Mouse (Mus musculus): ENCODE results near the gene Dner. TPM values are rescaled to one million over a fixed set of nuclear protein-coding genes. Genes with fewer than 3 reads are reported as not detected.

The Dner gene
- polyA plus RNA-seq, 1 experiment from 2014 or later = 3.4 TPM

DNA sequence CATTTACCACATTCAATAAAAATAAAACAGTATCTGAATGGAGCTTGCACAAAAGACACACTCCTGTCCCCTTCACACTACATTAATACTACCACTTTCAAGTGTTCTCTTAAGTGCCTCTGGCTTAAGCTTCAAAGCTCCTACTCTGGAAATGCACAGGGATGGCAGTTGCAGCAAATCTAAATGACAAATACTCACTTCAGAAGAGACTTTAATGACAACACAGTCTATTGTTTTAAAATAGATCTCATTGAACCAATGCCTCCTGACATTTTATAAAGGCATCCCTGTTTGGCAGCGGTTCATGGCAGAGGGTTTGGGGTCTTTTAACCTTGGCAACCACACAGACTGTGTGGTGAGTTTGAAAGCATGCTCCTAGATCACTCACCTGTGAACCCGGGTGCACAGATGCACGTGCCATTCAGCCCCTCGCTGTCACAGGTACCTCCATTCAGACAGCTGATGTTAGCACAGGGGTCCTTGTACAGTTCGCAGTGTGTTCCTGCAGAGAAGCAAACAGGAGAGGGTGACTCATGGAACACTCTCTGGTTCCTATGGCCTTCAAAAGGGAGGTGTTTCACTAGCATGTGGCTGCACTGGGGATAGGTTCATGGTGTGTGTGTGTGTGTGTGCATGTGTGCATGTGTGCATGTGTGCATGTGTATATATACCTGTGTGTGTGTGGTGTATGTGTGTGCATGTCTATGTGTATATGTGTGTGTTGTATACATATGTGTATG, 290.3 kb downstream of the Dner start:
- ATAC-seq (ENCODE audit: insufficient number of reproducible peaks, low FRiP score, low TSS enrichment, low read depth) = no peak
- H3K4me2 ChIP-seq = no peak overlapping the region
- H3K27me3 ChIP-seq = no peaks in the 10 kb centered on the region
- no peak overlapping the region for H3K4me3 ChIP-seq
- H3K27ac ChIP-seq = no peak overlapping the region
- H3K9ac ChIP-seq = no peak overlapping the region
- H3K36me3 ChIP-seq = no peaks in the 10 kb centered on the region
- H3K4me1 ChIP-seq = peaks cover 6% of the 10 kb centered on the region; the same call in 1 of the 2 replicates
- H3K9me3 ChIP-seq = no peaks in the 10 kb centered on the region
- 86% methylated on average over 5 of the region's 5 CpGs for WGBS

DNA sequence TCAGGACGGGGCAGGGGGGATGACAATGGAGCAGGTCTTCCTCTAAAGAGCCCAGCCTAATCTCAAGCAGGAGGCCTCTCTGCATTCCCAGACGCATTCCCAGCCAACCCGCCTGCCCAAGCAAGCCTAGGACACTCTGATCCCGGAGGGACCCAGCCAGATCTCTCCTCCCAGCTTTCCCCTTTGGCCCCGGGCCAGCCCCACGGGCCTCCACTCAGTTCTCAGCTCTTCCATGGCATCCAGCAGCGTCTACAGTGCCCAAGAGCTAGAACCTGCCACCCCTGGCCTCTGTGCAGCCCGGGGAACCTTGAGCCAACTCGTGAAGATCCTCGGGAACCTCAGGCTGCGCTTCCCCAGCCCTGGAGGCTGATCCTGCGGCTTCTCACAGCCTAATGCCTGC, 291.1 kb downstream of the Dner start:
- Histone ChIP-seq H3K4me2 (no peak overlapping the region), H3K27me3 (no peaks in the 10 kb centered on the region), H3K36me3 (no peaks in the 10 kb centered on the region), H3K9me3 (no peaks in the 10 kb centered on the region), H3K4me1 (peaks cover 6% of the 10 kb centered on the region; the same call in 1 of the 2 replicates), H3K27ac (no peak overlapping the region), H3K9ac (no peak overlapping the region), H3K4me3 (no peak overlapping the region)
- ATAC-seq (ENCODE audit: insufficient number of reproducible peaks, low FRiP score, low TSS enrichment, low read depth) = no peak
- WGBS = 43% methylated on average over 12 of the region's 12 CpGs

DNA sequence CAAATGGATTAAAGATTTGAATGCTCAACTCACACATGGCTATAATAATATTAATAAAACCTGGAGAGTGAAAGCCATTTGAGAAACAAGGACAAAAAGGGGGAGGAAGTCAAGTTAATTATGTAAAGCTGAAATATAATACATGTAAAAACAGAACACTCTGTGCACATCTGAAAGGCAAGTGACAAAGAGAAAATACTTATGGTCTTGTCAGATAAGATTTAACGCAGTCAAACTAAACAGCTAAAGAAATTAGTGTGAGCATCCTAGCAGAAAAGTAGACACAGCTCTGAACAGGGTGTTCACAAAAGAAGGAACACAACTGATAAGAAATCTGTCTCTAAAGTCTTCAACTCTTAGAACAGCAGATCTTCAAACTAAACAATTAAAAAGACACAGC, 293.9 kb downstream of the Dner start:
- Histone ChIP-seq H3K36me3 (no peaks in the 10 kb centered on the region), H3K9ac (no peak overlapping the region), H3K4me1 (peaks cover 6% of the 10 kb centered on the region; the same call in 1 of the 2 replicates), H3K27me3 (no peaks in the 10 kb centered on the region), H3K27ac (no peak overlapping the region), H3K9me3 (no peaks in the 10 kb centered on the region), H3K4me3 (no peak overlapping the region), H3K4me2 (no peak overlapping the region)
- no peak for ATAC-seq (ENCODE audit: insufficient number of reproducible peaks, low FRiP score, low TSS enrichment, low read depth)
- 89% methylated on average over 1 of the region's 1 CpGs for WGBS

DNA sequence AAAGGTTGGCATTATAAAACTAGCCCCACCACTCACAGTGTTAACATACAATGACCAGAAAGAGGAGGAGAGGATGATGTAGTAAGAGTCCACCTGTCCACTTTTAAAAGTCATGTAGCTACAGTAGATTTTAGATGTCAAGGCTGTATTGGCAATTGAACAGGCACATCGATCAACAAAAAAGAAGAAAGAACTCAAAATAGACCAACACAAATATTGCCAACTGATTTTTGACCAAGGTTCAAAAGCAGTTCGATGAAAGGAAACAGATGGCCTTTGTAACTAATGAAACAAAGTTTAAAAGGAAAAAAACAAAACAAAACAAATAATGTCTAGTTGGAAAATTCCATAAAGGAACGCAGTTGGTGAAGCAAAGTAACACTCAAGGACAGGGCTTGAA, 296.4 kb downstream of the Dner start:
- Histone ChIP-seq H3K4me1 (peaks cover under 1% of the 10 kb centered on the region; the same call in 1 of the 2 replicates), H3K9me3 (no peaks in the 10 kb centered on the region), H3K4me2 (no peak overlapping the region), H3K9ac (no peak overlapping the region), H3K36me3 (no peaks in the 10 kb centered on the region), H3K4me3 (no peak overlapping the region), H3K27me3 (no peaks in the 10 kb centered on the region), H3K27ac (no peak overlapping the region)
- 82% methylated on average over 3 of the region's 3 CpGs for WGBS
- no peak for ATAC-seq (ENCODE audit: insufficient number of reproducible peaks, low FRiP score, low TSS enrichment, low read depth)

DNA sequence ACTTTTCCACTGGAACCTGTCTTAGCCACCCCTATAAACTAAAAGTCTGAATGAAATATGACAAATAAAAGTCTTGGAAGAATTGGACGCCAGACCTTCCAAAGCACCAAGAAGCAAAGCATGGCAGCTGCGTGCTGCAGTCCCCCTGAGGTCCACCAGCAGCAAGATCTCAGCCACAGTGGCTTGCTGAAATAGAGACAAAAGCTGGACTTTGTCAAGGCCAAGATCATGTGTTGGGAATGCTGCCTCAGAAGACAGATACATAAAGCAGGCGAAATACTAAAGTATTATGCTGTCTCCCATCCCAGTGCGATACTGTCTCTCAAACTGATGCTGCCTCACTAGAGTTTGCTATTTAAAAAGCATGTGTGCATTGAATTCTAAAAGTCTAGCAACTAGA, 296.9 kb downstream of the Dner start:
- no peaks in the 10 kb centered on the region for H3K36me3 ChIP-seq
- H3K27ac ChIP-seq = no peak overlapping the region
- no peak overlapping the region for H3K4me2 ChIP-seq
- ATAC-seq (ENCODE audit: insufficient number of reproducible peaks, low FRiP score, low TSS enrichment, low read depth) = no peak
- H3K4me1 ChIP-seq = no peaks in the 10 kb centered on the region
- 88% methylated on average over 4 of the region's 4 CpGs for WGBS
- no peak overlapping the region for H3K9ac ChIP-seq
- H3K27me3 ChIP-seq = no peaks in the 10 kb centered on the region
- H3K4me3 ChIP-seq = no peak overlapping the region
- no peaks in the 10 kb centered on the region for H3K9me3 ChIP-seq

DNA sequence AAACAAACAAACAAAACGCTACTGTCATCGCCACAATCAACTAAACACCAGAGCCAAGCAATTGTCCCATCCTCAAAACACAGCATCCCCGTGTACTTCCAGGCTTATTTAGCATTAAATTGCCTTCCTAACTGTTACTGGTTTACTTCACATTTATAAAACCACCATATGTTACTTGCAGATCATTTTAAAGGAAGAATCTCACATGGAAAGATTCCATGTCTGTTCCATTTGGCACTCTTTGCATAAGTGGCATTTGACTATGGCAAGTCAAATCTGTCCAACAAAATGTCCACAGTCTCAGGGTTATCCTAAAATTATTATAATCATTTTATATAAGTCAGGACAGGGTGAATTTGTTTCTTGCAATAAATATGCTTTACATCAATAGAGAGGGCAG, 299.2 kb downstream of the Dner start:
- ATAC-seq (ENCODE audit: insufficient number of reproducible peaks, low FRiP score, low TSS enrichment, low read depth) = no peak
- H3K9me3 ChIP-seq = no peaks in the 10 kb centered on the region
- no peak overlapping the region for H3K4me2 ChIP-seq
- H3K9ac ChIP-seq = no peak overlapping the region
- no peaks in the 10 kb centered on the region for H3K4me1 ChIP-seq
- H3K36me3 ChIP-seq = no peaks in the 10 kb centered on the region
- no peak overlapping the region for H3K4me3 ChIP-seq
- H3K27me3 ChIP-seq = no peaks in the 10 kb centered on the region
- WGBS = 70% methylated on average over 3 of the region's 3 CpGs
- no peak overlapping the region for H3K27ac ChIP-seq

DNA sequence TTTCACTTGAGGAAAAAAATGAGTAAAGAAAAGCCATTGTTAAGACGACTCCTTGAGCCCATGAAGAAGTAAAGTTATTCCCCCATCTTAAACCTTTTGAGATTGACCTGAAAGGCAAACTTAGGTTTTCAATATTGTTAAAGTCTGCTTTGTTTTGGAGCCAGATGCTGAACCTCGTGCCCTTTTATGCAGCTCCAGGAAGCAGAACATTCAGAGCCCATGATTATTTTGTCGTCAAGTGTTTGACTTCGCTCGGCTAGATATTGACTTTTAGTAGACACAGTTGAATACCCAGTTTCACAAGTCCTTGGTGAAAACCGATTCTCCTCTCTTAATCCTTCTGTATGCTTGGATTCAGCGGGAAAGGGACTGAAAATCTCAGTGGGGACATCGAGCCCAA, 300.1 kb downstream of the Dner start:
- H3K9me3 ChIP-seq = no peaks in the 10 kb centered on the region
- 81% methylated on average over 8 of the region's 8 CpGs for WGBS
- no peaks in the 10 kb centered on the region for H3K27me3 ChIP-seq
- no peak overlapping the region for H3K27ac ChIP-seq
- no peak overlapping the region for H3K9ac ChIP-seq
- no peaks in the 10 kb centered on the region for H3K36me3 ChIP-seq
- H3K4me3 ChIP-seq = no peak overlapping the region
- no peaks in the 10 kb centered on the region for H3K4me1 ChIP-seq
- no peak for ATAC-seq (ENCODE audit: insufficient number of reproducible peaks, low FRiP score, low TSS enrichment, low read depth)
- H3K4me2 ChIP-seq = no peak overlapping the region

DNA sequence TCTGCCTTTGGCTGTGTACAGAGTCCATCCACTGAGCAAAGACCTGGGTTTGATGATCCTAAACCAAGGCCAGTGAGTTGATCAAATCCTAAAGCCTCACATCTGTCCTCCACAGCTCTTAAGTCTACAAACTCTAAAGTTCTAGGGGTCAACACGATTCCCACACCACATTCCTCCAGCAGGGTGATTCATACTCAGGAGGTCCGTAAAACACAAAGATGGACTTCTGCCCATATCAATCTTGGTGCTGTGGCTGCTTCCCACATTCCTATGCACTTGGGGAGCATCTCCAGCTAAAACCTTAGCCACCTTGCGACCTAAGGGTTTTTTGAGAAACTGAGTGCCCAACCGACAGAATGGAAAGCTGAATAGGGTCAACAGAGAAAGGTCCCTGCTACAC, 305.1 kb downstream of the Dner start:
- Histone ChIP-seq H3K4me2 (no peak overlapping the region), H3K4me3 (no peak overlapping the region), H3K36me3 (no peaks in the 10 kb centered on the region), H3K27me3 (no peaks in the 10 kb centered on the region), H3K9me3 (no peaks in the 10 kb centered on the region), H3K9ac (no peak overlapping the region), H3K27ac (no peak overlapping the region), H3K4me1 (no peaks in the 10 kb centered on the region)
- WGBS = 91% methylated on average over 4 of the region's 4 CpGs
- ATAC-seq (ENCODE audit: insufficient number of reproducible peaks, low FRiP score, low TSS enrichment, low read depth) = no peak

DNA sequence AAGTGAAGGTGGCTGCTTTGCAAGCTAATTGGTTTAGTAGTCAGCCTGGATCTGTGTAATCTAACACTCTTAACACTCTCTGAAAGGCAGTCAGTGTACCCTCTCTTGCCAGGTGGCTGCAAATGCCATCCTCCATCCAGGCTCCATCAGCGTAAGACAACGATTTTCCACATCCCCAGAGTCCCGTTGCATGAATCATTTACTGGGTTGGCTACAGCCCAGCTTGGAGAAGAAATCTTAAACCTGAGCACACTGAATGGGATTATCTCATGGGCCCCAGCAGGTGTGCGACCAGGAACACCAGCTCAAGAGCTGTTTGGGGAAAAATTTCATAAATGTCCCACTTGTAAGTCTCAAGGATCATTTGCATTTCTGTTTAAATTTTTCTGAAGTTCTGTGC, 308.4 kb downstream of the Dner start:
- no peaks in the 10 kb centered on the region for H3K27me3 ChIP-seq
- no peak overlapping the region for H3K4me2 ChIP-seq
- no peaks in the 10 kb centered on the region for H3K9me3 ChIP-seq
- WGBS = 46% methylated on average over 4 of the region's 4 CpGs
- H3K4me1 ChIP-seq = no peaks in the 10 kb centered on the region
- no peak overlapping the region for H3K27ac ChIP-seq
- H3K4me3 ChIP-seq = no peak overlapping the region
- H3K9ac ChIP-seq = no peak overlapping the region
- ATAC-seq (ENCODE audit: insufficient number of reproducible peaks, low FRiP score, low TSS enrichment, low read depth) = no peak
- no peaks in the 10 kb centered on the region for H3K36me3 ChIP-seq

DNA sequence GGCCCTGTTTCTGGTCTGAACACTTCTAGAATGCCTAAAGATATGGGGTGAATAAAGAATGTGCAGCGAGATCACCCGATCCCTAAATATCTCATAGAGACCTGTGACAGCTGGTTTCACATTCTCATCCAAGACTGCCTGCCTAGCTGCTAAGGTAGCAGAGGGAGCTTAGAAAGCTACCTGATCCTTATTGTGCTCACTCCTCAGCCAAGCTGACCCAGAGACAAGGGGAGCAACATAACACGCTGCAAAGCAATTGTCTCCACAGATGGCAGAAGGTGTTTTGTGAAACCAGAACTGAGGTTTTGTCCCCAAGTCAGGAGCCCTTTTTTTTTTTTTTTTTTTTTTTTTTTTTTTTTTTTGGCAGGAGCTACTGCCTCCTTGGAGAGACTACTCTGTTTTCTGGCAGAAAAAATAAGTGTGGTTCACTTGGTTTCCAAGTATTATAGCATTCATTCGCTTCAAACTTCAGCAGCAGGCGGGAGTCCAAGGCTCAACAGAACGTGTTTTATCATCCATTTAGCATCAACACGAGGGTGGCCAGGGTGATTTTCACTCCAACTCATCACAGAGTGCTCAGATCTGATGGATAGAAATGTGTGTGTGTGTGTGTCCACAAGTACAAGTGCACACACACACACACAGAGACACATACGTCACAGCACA, 309.4 kb downstream of the Dner start:
- Histone ChIP-seq H3K27me3 (no peaks in the 10 kb centered on the region), H3K4me2 (no peak overlapping the region), H3K4me1 (no peaks in the 10 kb centered on the region), H3K36me3 (no peaks in the 10 kb centered on the region), H3K27ac (0 out of 2 replicates have a peak overlapping the region, but pooled peaks have one; percentile 22), H3K9ac (no peak overlapping the region), H3K9me3 (no peaks in the 10 kb centered on the region), H3K4me3 (no peak overlapping the region)
- 57% methylated on average over 8 of the region's 8 CpGs for WGBS
- no peak for ATAC-seq (ENCODE audit: insufficient number of reproducible peaks, low FRiP score, low TSS enrichment, low read depth)

DNA sequence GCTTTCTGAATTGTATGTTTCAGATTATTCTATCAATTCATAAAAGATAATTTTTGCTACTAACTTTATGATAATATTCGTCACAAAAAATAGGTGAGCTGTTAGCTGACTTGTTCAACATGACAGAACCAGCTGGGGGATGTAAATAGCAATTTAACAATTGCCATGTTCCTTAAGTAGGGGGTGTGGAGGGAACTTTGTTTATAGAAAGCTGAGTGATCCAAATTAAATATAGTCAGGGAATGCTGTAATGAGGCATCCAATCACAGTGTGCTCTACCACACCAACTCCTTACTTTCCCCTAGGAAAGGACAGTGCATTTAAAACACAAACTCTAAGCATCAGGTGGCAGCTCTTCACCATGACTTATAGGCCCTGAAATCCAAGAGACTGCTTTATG, 313.3 kb downstream of the Dner start:
- no peaks in the 10 kb centered on the region for H3K27me3 ChIP-seq
- H3K4me2 ChIP-seq = no peak overlapping the region
- H3K4me3 ChIP-seq = no peak overlapping the region
- H3K27ac ChIP-seq = no peak overlapping the region
- ATAC-seq (ENCODE audit: insufficient number of reproducible peaks, low FRiP score, low TSS enrichment, low read depth) = no peak
- 67% methylated on average over 1 of the region's 1 CpGs for WGBS
- no peaks in the 10 kb centered on the region for H3K4me1 ChIP-seq
- H3K9ac ChIP-seq = no peak overlapping the region
- no peaks in the 10 kb centered on the region for H3K9me3 ChIP-seq
- no peaks in the 10 kb centered on the region for H3K36me3 ChIP-seq

DNA sequence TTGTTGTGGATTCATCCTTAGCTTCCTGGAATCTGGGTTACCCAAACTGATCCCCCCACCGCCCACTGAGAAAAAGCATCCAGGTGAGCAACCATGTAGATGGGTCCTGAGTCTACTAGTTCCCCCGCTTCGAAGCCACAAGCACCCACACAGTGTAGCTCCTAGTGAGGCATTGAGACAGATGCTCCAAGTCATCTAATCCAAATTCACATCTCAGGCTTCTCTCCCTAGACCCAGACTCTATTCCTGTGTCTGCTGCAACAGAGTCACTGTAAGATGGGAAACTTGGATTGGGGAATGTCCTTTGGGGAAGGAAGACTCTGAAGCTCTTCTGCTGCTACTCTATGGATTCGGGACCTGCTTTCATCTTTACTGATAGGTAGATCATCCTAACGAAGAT, 314.0 kb downstream of the Dner start:
- no peaks in the 10 kb centered on the region for H3K36me3 ChIP-seq

More for the DNA sequence above, 314.0 kb downstream of the Dner start:
- Histone ChIP-seq H3K4me1 (no peaks in the 10 kb centered on the region), H3K27me3 (no peaks in the 10 kb centered on the region), H3K4me3 (no peak overlapping the region), H3K9ac (no peak overlapping the region), H3K4me2 (no peak overlapping the region), H3K9me3 (no peaks in the 10 kb centered on the region), H3K27ac (no peak overlapping the region)
- no peak for ATAC-seq (ENCODE audit: insufficient number of reproducible peaks, low FRiP score, low TSS enrichment, low read depth)
- 88% methylated on average over 5 of the region's 5 CpGs for WGBS
